Mouse (Mus musculus) heart, embryonic 15.5 days (tissue): ENCODE measurements at regions not wholly inside any gene's neighbourhood (a gene's known extent, or its start where the extent isn't known, plus 50 kb on each side); places are given as distances from the start of the nearest gene placed in this dataset.

Experiments used
- ATAC-seq: fragments of 200-750 bp; cut with Nextera tagmentation; replicated peaks from 2 replicates; pipeline ENCODE4 v1.8.0; 2017; ENCODE audit warnings: low read depth, moderate TSS enrichment; ENCODE audit not compliant: insufficient number of reproducible peaks, insufficient read depth, low FRiP score
- H3K27ac ChIP-seq: fragments of 300-500 bp; sonication (generic); 2 replicates; pipeline ENCODE4 v1.5.1; 2015; ENCODE audit warnings: mild to moderate bottlenecking, inconsistent platforms
- H3K27me3 ChIP-seq: fragments of 300-500 bp; sonication (generic); 2 replicates; pipeline ENCODE4 v1.6.1; 2015; ENCODE audit warnings: inconsistent platforms
- H3K36me3 ChIP-seq: fragments of 300-500 bp; sonication (generic); 2 replicates; pipeline ENCODE4 v1.6.1; 2015; ENCODE audit warnings: mild to moderate bottlenecking, inconsistent platforms
- H3K4me1 ChIP-seq: fragments of 300-500 bp; sonication (generic); replicated peaks from 2 replicates; pipeline ENCODE4 v1.6.1; 2015; ENCODE audit warnings: inconsistent platforms
- H3K4me2 ChIP-seq: fragments of 300-500 bp; sonication (generic); 2 replicates; pipeline ENCODE4 v1.6.1; 2015; ENCODE audit warnings: inconsistent platforms, mild to moderate bottlenecking, moderate library complexity
- H3K4me3 ChIP-seq: fragments of 300-500 bp; sonication (generic); 2 replicates; pipeline ENCODE4 v1.5.1; 2015; ENCODE audit warnings: mild to moderate bottlenecking, inconsistent platforms
- H3K9ac ChIP-seq: fragments of 300-500 bp; sonication (generic); 2 replicates; pipeline ENCODE4 v1.6.1; 2015; ENCODE audit warnings: mild to moderate bottlenecking, inconsistent platforms
- H3K9me3 ChIP-seq: fragments of 300-500 bp; sonication (generic); replicated peaks from 2 replicates; pipeline ENCODE4 v1.6.1; 2016; ENCODE audit warnings: inconsistent platforms
- WGBS: fragments of 180-500 bp; shearing (Covaris S2); methylation state at CpG from one replicate; pipeline ENCODE4 v1.1.7; 2015; ENCODE audit warnings: mixed read lengths; 5-methylcytosine and 5-hydroxymethylcytosine counted together

- Histone ChIP-seq H3K4me2 (no peak overlapping the region), H3K36me3 (no peaks in the 10 kb centered on the region), H3K9ac (no peak overlapping the region), H3K27me3 (no peaks in the 10 kb centered on the region), H3K4me1 (no peaks in the 10 kb centered on the region), H3K4me3 (no peak overlapping the region), H3K9me3 (no peaks in the 10 kb centered on the region), H3K27ac (no peak overlapping the region)
- 83% methylated on average over 20 of the region's 20 CpGs for WGBS
- ATAC-seq: no peak
These were observed 428.2 kb upstream of the Atp2b1 start for GRCm38 (mm10) chr10:98485751-98486681.

- Histone ChIP-seq H3K27ac (no peak overlapping the region), H3K4me2 (no peak overlapping the region), H3K9me3 (no peaks in the 10 kb centered on the region), H3K4me3 (no peak overlapping the region), H3K4me1 (no peaks in the 10 kb centered on the region), H3K9ac (no peak overlapping the region), H3K27me3 (no peaks in the 10 kb centered on the region), H3K36me3 (no peaks in the 10 kb centered on the region)
- WGBS: 11% methylated on average over 8 of the region's 8 CpGs
- no peak for ATAC-seq
These were observed 419.9 kb upstream of the Atp2b1 start for GRCm38 (mm10) chr10:98494354-98494753.

DNA sequence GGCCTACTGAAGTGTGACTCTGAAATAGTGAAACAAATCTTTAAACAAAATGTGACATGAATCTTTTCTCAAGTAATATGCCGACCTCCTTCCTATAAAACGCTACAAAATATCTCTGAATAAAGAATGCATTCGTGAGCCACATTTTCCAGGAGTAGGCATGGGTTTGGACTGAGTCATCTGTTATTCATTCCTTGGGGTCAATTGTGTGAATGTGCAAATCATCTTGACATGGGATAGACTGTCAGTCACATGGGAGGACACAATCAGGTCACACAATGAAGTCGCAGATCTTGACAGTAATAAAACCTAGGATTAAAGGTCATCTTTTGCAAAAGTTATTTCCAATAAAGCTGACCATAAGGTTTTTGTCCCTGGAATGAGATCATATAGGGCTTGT lies 418.0 kb upstream of the Atp2b1 start:
- no peak overlapping the region for H3K27ac ChIP-seq
- no peaks in the 10 kb centered on the region for H3K9me3 ChIP-seq
- no peaks in the 10 kb centered on the region for H3K36me3 ChIP-seq
- WGBS: 80% methylated on average over 4 of the region's 4 CpGs
- H3K9ac ChIP-seq: no peak overlapping the region
- H3K4me2 ChIP-seq: no peak overlapping the region
- H3K27me3 ChIP-seq: no peaks in the 10 kb centered on the region
- no peak overlapping the region for H3K4me3 ChIP-seq
- H3K4me1 ChIP-seq: no peaks in the 10 kb centered on the region
- no peak for ATAC-seq

GRCm38 (mm10) chr10:98500315-98500714 lies 413.9 kb upstream of the Atp2b1 start:
- no peak overlapping the region for H3K9ac ChIP-seq
- H3K4me1 ChIP-seq: no peaks in the 10 kb centered on the region
- WGBS: 69% methylated on average over 4 of the region's 4 CpGs
- no peaks in the 10 kb centered on the region for H3K27me3 ChIP-seq
- H3K4me3 ChIP-seq: no peak overlapping the region
- no peak overlapping the region for H3K4me2 ChIP-seq
- no peak for ATAC-seq
- H3K36me3 ChIP-seq: no peaks in the 10 kb centered on the region
- H3K9me3 ChIP-seq: no peaks in the 10 kb centered on the region
- no peak overlapping the region for H3K27ac ChIP-seq

DNA sequence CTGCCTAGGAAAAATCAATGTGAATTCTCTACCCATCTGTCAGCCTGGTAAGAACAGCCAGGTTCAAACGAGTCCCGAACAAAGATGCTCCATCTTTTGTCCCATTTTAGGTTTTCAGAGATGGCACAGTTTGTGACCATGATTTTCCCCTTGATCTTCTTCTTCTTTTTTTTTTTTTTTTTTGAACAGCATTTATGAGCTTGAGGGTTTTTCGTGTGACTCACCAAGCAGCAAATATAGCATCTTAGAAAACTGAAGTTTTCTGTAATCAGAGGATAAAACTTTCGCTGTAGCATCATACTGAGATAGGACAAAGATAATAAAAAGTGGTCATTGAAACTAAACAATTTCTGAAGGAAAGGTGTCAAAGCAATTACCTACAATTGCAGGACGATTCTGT lies 412.6 kb upstream of the Atp2b1 start:
- Histone ChIP-seq H3K9me3 (no peaks in the 10 kb centered on the region), H3K27me3 (no peaks in the 10 kb centered on the region), H3K9ac (no peak overlapping the region), H3K4me2 (no peak overlapping the region), H3K4me3 (no peak overlapping the region), H3K27ac (no peak overlapping the region), H3K36me3 (no peaks in the 10 kb centered on the region), H3K4me1 (no peaks in the 10 kb centered on the region)
- ATAC-seq: no peak
- WGBS: 83% methylated on average over 5 of the region's 5 CpGs

DNA sequence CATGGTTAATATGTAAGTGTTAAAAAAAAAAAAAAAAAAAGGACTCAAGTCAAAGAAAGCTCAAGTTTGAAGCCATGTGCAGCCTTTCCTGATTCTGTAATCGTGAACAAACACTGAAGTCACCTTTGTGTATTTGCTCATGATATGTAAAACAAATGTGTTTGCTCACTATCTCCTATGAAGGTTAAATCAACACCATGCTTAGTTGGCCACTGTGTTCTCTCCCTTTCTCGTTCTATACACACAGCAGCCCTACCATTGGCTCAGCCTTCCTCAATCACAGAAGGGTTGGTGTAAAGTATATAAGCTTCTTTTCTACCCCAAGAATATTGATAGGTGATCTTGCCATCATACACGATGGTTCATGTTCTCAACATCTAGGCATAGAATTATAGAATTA lies 409.7 kb upstream of the Atp2b1 start:
- H3K36me3 ChIP-seq: no peaks in the 10 kb centered on the region
- no peak for ATAC-seq
- no peaks in the 10 kb centered on the region; the same call in 1 of the 2 replicates for H3K4me1 ChIP-seq
- H3K9ac ChIP-seq: no peak overlapping the region
- H3K27ac ChIP-seq: no peak overlapping the region
- no peaks in the 10 kb centered on the region for H3K9me3 ChIP-seq
- no peak overlapping the region for H3K4me2 ChIP-seq
- H3K4me3 ChIP-seq: no peak overlapping the region
- WGBS: 69% methylated on average over 3 of the region's 3 CpGs
- no peaks in the 10 kb centered on the region for H3K27me3 ChIP-seq

GRCm38 (mm10) chr10:98508515-98509143 lies 405.6 kb upstream of the Atp2b1 start:
- no peak overlapping the region for H3K9ac ChIP-seq
- no peaks in the 10 kb centered on the region; the same call in 1 of the 2 replicates for H3K4me1 ChIP-seq
- no peaks in the 10 kb centered on the region for H3K36me3 ChIP-seq
- no peak for ATAC-seq
- no peak overlapping the region for H3K27ac ChIP-seq
- H3K9me3 ChIP-seq: no peaks in the 10 kb centered on the region
- 29% methylated on average over 5 of the region's 5 CpGs for WGBS
- H3K4me3 ChIP-seq: no peak overlapping the region
- no peak overlapping the region for H3K4me2 ChIP-seq
- no peaks in the 10 kb centered on the region for H3K27me3 ChIP-seq

DNA sequence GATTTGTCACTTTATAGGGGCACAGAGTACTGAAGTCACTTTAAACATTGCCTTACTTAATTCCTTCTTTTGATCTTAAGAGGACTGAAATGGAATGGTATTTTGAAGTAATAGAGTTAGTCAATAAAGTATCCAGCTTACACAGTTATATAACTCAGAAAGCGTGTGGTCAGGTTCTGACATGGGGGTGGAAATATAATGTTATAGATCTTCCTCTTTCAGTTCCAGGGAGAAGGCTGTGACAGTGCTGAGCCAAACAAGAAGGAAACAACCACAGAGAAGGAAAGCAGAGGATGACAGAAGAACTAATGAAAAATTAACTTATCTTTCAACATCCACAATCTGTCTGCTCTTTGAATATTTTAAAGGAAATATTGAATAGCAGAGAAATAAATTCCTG lies 399.4 kb upstream of the Atp2b1 start:
- H3K4me3 ChIP-seq: no peak overlapping the region
- no peaks in the 10 kb centered on the region for H3K27me3 ChIP-seq
- no peak overlapping the region for H3K4me2 ChIP-seq
- H3K9ac ChIP-seq: no peak overlapping the region
- H3K27ac ChIP-seq: no peak overlapping the region
- H3K4me1 ChIP-seq: no peaks in the 10 kb centered on the region
- 84% methylated on average over 1 of the region's 1 CpGs for WGBS
- ATAC-seq: no peak
- H3K9me3 ChIP-seq: no peaks in the 10 kb centered on the region
- no peaks in the 10 kb centered on the region for H3K36me3 ChIP-seq

DNA sequence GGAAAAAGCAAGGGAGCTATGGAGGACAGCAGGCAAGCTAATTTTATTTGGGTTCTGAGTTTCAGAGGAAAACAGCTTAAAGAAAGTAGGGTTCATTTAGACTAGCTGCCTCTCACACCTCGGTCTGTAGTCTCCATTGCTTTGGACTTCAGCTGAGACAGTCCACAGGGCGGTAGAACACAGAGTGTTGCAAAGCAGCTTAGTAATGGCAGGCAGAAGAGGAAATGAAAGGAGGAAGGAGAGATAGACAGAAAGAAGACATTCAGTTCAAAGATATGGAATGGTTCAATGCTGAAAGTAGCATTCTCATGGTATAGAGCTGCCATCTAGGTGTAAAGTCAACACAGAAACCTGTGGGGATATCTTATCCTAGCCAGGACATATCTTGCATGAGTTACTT lies 396.6 kb upstream of the Atp2b1 start:
- Histone ChIP-seq H3K36me3 (no peaks in the 10 kb centered on the region), H3K4me3 (no peak overlapping the region), H3K27me3 (no peaks in the 10 kb centered on the region), H3K4me2 (no peak overlapping the region), H3K4me1 (no peaks in the 10 kb centered on the region), H3K9me3 (no peaks in the 10 kb centered on the region), H3K9ac (no peak overlapping the region), H3K27ac (no peak overlapping the region)
- 80% methylated on average over 2 of the region's 2 CpGs for WGBS
- ATAC-seq: no peak

DNA sequence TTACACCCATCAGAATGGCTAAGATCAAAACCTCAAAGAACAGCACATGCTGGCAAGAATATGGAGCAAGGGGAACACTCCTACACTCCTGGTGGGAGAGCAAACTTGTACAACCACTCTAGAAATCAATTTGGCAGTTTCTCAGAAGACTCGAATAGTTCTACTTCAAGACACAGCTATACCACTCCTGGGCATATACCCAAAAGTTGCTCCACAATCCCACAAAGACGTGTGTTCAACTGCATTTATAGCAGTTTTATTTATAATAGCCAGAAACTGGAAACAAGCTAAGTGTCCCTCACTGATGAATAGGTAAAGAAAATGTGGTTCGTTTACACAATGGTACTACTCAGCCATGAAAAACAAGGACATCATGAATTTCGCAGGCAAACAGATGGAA lies 384.6 kb upstream of the Atp2b1 start:
- WGBS: 75% methylated on average over 4 of the region's 4 CpGs
- Histone ChIP-seq H3K4me2 (no peak overlapping the region), H3K27ac (no peak overlapping the region), H3K36me3 (no peaks in the 10 kb centered on the region), H3K4me3 (no peak overlapping the region), H3K4me1 (no peaks in the 10 kb centered on the region), H3K9ac (no peak overlapping the region), H3K9me3 (0 out of 2 replicates have a peak, but pooled peaks cover 4% of the 10 kb centered on the region), H3K27me3 (no peaks in the 10 kb centered on the region)
- no peak for ATAC-seq

DNA sequence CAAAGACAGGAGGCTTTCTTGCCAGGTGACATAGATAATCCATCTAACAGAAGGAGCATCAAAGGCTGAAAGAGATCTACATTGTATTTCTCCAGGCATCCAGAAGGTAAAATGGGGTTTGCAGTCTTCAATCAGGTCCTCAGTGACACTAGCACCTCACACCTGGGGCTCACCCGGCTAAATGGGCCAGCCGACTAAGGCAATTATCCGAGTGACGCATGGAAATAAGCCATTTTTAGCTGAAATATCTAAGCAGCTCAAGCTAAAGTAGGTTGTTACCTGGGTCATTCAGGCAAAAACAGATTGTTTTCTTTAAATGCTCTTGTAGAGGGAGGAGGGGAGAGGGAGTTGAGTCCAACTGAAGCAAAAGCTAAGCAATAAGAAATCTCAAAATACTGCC lies 382.8 kb upstream of the Atp2b1 start:
- no peak overlapping the region for H3K27ac ChIP-seq
- H3K27me3 ChIP-seq: no peaks in the 10 kb centered on the region
- H3K9me3 ChIP-seq: no peaks in the 10 kb centered on the region
- no peaks in the 10 kb centered on the region for H3K4me1 ChIP-seq
- no peaks in the 10 kb centered on the region for H3K36me3 ChIP-seq
- no peak for ATAC-seq
- no peak overlapping the region for H3K4me2 ChIP-seq
- no peak overlapping the region for H3K9ac ChIP-seq
- WGBS: 87% methylated on average over 4 of the region's 4 CpGs
- H3K4me3 ChIP-seq: no peak overlapping the region

DNA sequence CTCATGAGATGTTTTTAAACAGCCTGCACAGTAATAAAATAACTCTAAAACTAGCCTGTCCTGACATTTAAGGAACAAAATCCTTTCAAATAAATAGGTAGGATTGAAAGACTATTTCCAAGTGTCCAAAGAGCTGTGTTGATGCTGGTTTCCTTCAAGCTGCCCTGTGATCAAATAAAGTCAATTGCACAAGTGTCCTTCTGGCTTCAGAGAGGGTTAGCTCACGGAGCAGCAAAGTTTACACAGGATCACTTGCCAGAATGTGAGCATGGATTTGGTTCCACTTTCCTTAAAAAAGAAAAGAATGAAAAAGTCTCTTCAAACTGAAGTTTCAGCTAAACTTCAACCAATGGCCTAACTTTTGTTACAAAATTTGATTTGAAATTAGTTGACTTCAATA lies 375.5 kb upstream of the Atp2b1 start:
- Histone ChIP-seq H3K4me1 (0 out of 2 replicates have a peak, but pooled peaks cover 1% of the 10 kb centered on the region), H3K27ac (no peak overlapping the region), H3K27me3 (no peaks in the 10 kb centered on the region), H3K4me2 (no peak overlapping the region), H3K36me3 (no peaks in the 10 kb centered on the region), H3K4me3 (no peak overlapping the region), H3K9ac (no peak overlapping the region), H3K9me3 (no peaks in the 10 kb centered on the region)
- 72% methylated on average over 1 of the region's 1 CpGs for WGBS
- no peak for ATAC-seq
